Mouse (Mus musculus): ENCODE measurements at regions not wholly inside any gene's neighbourhood (a gene's known extent, or its start where the extent isn't known, plus 50 kb on each side); places are given as distances from the start of the nearest gene placed in this dataset.

DNA sequence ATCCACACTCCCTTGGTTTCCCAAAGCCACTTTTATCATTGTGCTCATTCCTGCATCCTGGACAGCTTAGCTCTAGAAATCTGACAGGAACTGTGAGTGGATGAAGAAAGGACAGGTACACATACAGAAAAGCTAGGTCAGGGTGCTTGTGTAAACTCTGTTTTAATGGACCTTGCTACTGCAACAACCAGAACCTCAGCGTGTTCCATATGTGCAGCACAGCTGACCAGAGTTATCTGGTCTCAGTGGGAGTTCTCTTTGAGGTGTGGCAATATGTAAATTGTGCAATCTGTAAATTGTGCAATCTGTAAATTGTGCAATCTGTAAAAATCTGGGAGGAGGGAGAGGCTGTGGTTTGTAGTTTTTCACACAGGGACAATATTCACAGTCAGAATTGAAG lies 282.4 kb upstream of the Ptprd start:
- Histone ChIP-seq H3K9ac (replicated peaks) (no peak overlapping the region), H3K4me2 (ENCODE audit: low read depth, low read length) (no peak overlapping the region), H3K4me3 (ENCODE audit: low read depth, low read length) (no peak overlapping the region), H3K4me1 (ENCODE audit: insufficient read depth) (no peaks in the 10 kb centered on the region), H3K9me3 (ENCODE audit: low read length) (no peaks in the 10 kb centered on the region), H3K27ac (ENCODE audit: low read depth) (no peak overlapping the region), H3K27me3 (ENCODE audit: insufficient read depth, low read length) (no peaks in the 10 kb centered on the region), H3K36me3 (replicated peaks; ENCODE audit: insufficient read depth, low read length) (no peaks in the 10 kb centered on the region)
- ATAC-seq (peak; percentile 96), DNase-seq (no peak)
- TF ChIP-seq EP300 (IDR thresholded peaks at IDR 0.05; ENCODE audit: low read depth) (no peak), CTCF (IDR thresholded peaks at IDR 0.05; ENCODE audit: low read depth) (no peak)
- 43% methylated on average over 1 of the region's 1 CpGs for WGBS (ENCODE audit: insufficient replicate concordance)

DNA sequence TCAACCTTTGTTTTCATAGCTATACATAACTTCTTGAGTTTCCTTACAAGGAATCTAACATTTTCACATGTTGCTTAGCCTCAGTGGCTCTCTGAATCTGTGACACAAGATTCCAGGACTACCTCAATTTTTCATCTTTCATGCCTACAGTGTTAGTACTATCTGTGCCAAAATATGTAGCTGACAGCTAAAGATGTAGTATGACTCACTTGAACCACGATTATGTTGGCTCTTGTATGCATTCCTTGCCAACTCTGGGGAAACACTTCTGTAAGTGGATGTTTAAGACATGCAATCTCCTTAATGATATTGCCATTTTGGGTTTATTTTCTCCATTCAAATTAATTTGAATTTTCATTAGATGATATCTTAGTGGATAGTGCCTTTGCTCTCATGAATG lies 254.8 kb upstream of the Ptprd start:
- H3K4me1 ChIP-seq (ENCODE audit: insufficient read depth), result no peaks in the 10 kb centered on the region
- no peak for DNase-seq
- no peaks in the 10 kb centered on the region for H3K9me3 ChIP-seq (ENCODE audit: low read length)
- no peaks in the 10 kb centered on the region for H3K27me3 ChIP-seq (ENCODE audit: insufficient read depth, low read length)
- H3K36me3 ChIP-seq (replicated peaks; ENCODE audit: insufficient read depth, low read length), result no peaks in the 10 kb centered on the region
- no peak overlapping the region for H3K4me3 ChIP-seq (ENCODE audit: low read depth, low read length)
- no peak overlapping the region for H3K4me2 ChIP-seq (ENCODE audit: low read depth, low read length)
- H3K9ac ChIP-seq (replicated peaks), result no peak overlapping the region
- no peak for ATAC-seq
- 43% methylated on average over 1 of the region's 1 CpGs for WGBS (ENCODE audit: insufficient replicate concordance)
- no peak overlapping the region for H3K27ac ChIP-seq (ENCODE audit: low read depth)
- TF ChIP-seq EP300 (IDR thresholded peaks at IDR 0.05; ENCODE audit: low read depth) (no peak), CTCF (IDR thresholded peaks at IDR 0.05; ENCODE audit: low read depth) (no peak)

DNA sequence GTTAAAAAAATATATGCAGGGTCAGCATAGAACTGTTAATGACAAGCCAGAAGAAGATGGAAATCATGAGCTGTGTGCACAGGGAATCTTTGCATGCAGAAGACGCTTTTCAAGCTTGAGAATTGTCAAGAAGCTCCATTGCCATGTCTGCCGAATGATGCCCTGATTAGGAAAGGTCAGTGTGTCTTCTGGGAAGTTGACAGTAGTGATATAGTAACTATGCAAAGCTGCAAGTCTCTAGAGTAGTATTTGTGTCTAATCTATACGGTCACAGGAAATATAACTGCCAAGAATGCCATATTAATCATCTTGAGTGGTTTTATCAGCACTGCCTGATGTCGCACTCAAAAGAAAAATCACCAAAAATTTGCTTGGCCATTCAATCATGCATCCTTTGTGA lies 244.5 kb upstream of the Ptprd start:
- Histone ChIP-seq H3K36me3 (replicated peaks; ENCODE audit: insufficient read depth, low read length) (no peaks in the 10 kb centered on the region), H3K27me3 (ENCODE audit: insufficient read depth, low read length) (no peaks in the 10 kb centered on the region), H3K9ac (replicated peaks) (no peak overlapping the region), H3K4me1 (ENCODE audit: insufficient read depth) (no peaks in the 10 kb centered on the region), H3K4me3 (ENCODE audit: low read depth, low read length) (no peak overlapping the region), H3K27ac (ENCODE audit: low read depth) (no peak overlapping the region), H3K9me3 (ENCODE audit: low read length) (no peaks in the 10 kb centered on the region), H3K4me2 (ENCODE audit: low read depth, low read length) (no peak overlapping the region)
- no peak for TF ChIP-seq CTCF (IDR thresholded peaks at IDR 0.05; ENCODE audit: low read depth)
- no peak for TF ChIP-seq EP300 (IDR thresholded peaks at IDR 0.05; ENCODE audit: low read depth)
- ATAC-seq (no peak), DNase-seq (no peak)
- WGBS (ENCODE audit: insufficient replicate concordance), result 53% methylated on average over 4 of the region's 4 CpGs

DNA sequence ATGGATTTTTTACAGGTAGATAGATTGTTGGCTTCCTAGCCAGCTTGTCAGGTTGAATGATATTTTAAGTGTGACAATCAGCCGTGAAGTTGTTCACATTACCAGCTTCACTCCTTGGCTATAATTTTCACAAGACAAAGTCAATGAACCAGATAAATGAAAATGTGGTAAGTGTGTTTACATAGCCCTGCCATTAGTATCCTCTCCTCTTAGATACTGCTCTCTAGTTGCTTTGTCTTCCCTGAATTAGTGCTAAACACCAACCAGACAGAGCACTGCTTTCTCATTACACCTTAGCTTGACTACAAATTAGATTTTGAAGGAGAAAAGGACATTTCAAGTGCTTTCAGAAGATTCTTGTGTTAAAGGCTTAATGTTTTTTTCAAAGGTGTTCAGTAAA lies 205.4 kb upstream of the Ptprd start:
- no peaks in the 10 kb centered on the region for H3K4me1 ChIP-seq (ENCODE audit: insufficient read depth)
- TF ChIP-seq CTCF (IDR thresholded peaks at IDR 0.05; ENCODE audit: low read depth) (no peak), EP300 (IDR thresholded peaks at IDR 0.05; ENCODE audit: low read depth) (no peak)
- no peaks in the 10 kb centered on the region for H3K36me3 ChIP-seq (replicated peaks; ENCODE audit: insufficient read depth, low read length)
- H3K9ac ChIP-seq (replicated peaks), result no peak overlapping the region
- WGBS (ENCODE audit: insufficient replicate concordance), result 68% methylated on average over 1 of the region's 1 CpGs
- no peak overlapping the region for H3K4me3 ChIP-seq (ENCODE audit: low read depth, low read length)
- no peak overlapping the region for H3K27ac ChIP-seq (ENCODE audit: low read depth)
- DNase-seq, result no peak
- ATAC-seq, result no peak
- H3K27me3 ChIP-seq (ENCODE audit: insufficient read depth, low read length), result no peaks in the 10 kb centered on the region
- H3K4me2 ChIP-seq (ENCODE audit: low read depth, low read length), result no peak overlapping the region
- H3K9me3 ChIP-seq (ENCODE audit: low read length), result no peaks in the 10 kb centered on the region

DNA sequence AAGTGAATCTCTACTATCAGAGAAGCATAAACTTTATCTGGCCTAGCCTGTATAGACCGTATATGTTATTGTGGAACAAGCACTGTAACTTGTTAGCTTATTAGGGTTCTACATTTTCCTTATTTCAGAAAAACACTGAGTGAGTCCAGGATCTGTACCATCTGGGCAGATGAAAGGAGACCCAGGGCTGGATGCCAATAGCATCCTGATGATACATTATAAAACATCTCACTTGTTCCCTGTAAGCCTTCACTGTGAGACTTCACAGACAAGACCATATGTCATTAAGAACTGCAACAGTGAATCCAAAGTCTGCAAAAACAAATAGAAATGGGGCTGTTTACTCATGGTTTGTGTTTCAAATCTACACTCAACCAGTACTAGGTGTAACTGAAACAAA lies 177.6 kb upstream of the Ptprd start:
- Histone ChIP-seq H3K9me3 (ENCODE audit: low read length) (no peaks in the 10 kb centered on the region), H3K4me2 (ENCODE audit: low read depth, low read length) (no peak overlapping the region), H3K27ac (ENCODE audit: low read depth) (no peak overlapping the region), H3K9ac (replicated peaks) (no peak overlapping the region), H3K4me1 (ENCODE audit: insufficient read depth) (no peaks in the 10 kb centered on the region), H3K36me3 (replicated peaks; ENCODE audit: insufficient read depth, low read length) (no peaks in the 10 kb centered on the region), H3K27me3 (ENCODE audit: insufficient read depth, low read length) (no peaks in the 10 kb centered on the region), H3K4me3 (ENCODE audit: low read depth, low read length) (no peak overlapping the region)
- 84% methylated on average over 1 of the region's 1 CpGs for WGBS (ENCODE audit: insufficient replicate concordance)
- TF ChIP-seq EP300 (IDR thresholded peaks at IDR 0.05; ENCODE audit: low read depth) (no peak), CTCF (IDR thresholded peaks at IDR 0.05; ENCODE audit: low read depth) (no peak)
- DNase-seq (no peak), ATAC-seq (no peak)

DNA sequence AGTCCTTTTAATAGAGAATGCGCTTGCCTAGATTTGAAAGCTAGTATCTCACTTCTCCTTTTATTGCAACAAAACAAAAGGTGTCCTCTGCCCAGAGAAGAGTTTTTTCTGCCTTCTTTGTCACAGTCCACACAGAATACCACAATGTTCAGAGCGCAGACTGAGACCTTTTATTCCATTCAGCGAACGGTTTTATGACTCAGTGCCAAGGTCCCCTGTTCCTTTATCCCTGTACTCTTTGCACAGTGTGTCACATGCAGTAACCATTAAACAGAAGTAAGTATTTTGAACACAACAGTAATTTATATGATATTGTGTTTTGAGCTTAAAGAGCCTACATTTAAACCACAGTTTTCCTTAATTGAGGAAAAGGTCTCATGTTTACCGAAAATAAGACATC lies 143.4 kb upstream of the Ptprd start:
- 82% methylated on average over 5 of the region's 5 CpGs for WGBS (ENCODE audit: insufficient replicate concordance)

DNA sequence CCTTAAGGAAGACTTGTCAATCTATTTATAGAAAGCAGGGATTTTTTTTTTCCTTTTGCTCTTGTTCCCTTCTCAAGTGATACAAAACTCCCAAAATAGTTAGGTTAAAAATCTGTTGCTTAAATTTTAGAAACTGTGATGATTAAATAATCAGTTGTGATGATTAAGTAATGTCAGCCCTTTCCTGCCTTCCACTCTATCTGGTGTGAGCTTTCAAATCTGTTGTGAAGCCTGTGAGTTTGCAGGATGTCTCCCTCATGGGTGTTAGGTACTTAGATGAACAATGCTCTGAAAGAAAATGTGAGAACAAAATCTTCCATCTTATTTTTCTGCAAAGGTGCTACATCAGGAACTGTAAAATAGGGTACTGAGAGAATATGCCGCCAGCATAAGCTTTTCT lies 124.0 kb upstream of the Ptprd start:
- Histone ChIP-seq H3K4me3 (ENCODE audit: low read depth, low read length) (no peak overlapping the region), H3K36me3 (replicated peaks; ENCODE audit: insufficient read depth, low read length) (no peaks in the 10 kb centered on the region), H3K9ac (replicated peaks) (no peak overlapping the region), H3K4me1 (ENCODE audit: insufficient read depth) (no peaks in the 10 kb centered on the region), H3K27ac (ENCODE audit: low read depth) (no peak overlapping the region), H3K27me3 (ENCODE audit: insufficient read depth, low read length) (no peaks in the 10 kb centered on the region), H3K9me3 (ENCODE audit: low read length) (no peaks in the 10 kb centered on the region), H3K4me2 (ENCODE audit: low read depth, low read length) (no peak overlapping the region)
- WGBS (ENCODE audit: insufficient replicate concordance), result 67% methylated on average over 1 of the region's 1 CpGs
- DNase-seq, result no peak
- no peak for ATAC-seq
- TF ChIP-seq EP300 (IDR thresholded peaks at IDR 0.05; ENCODE audit: low read depth), result no peak
- no peak for TF ChIP-seq CTCF (IDR thresholded peaks at IDR 0.05; ENCODE audit: low read depth)

More for the DNA sequence above, 143.4 kb upstream of the Ptprd start:
- Histone ChIP-seq H3K36me3 (replicated peaks; ENCODE audit: insufficient read depth, low read length) (no peaks in the 10 kb centered on the region), H3K4me1 (ENCODE audit: insufficient read depth) (no peaks in the 10 kb centered on the region), H3K9ac (replicated peaks) (no peak overlapping the region), H3K9me3 (ENCODE audit: low read length) (no peaks in the 10 kb centered on the region), H3K27ac (ENCODE audit: low read depth) (no peak overlapping the region), H3K27me3 (ENCODE audit: insufficient read depth, low read length) (no peaks in the 10 kb centered on the region), H3K4me3 (ENCODE audit: low read depth, low read length) (no peak overlapping the region), H3K4me2 (ENCODE audit: low read depth, low read length) (no peak overlapping the region)
- ATAC-seq (no peak), DNase-seq (no peak)
- TF ChIP-seq EP300 (IDR thresholded peaks at IDR 0.05; ENCODE audit: low read depth) (no peak), CTCF (IDR thresholded peaks at IDR 0.05; ENCODE audit: low read depth) (no peak)
